Mouse (Mus musculus): ENCODE results near the gene Nupr1l. TPM values are rescaled to one million over a fixed set of nuclear protein-coding genes. Genes with fewer than 3 reads are reported as not detected.
"Not testable (repeated sequence)": the region's sequence is repeated elsewhere in the genome, so short reads cannot be mapped to it uniquely, and the experiment has no call there.

The Nupr1l gene
- total RNA-seq (2022), result 1 to 10 TPM; 1.8 to 8.3 (median 2.2) TPM

- peak; percentile 76 to 88 for DNase-seq (ENCODE audit: low spot score in 2 of 2)
Measured at GRCm38 (mm10) chr5:129908242-129908965, at the start of gene Nupr1l. Gene Nupr1l, plus strand, starts transcription at chr5:129908540.

DNA sequence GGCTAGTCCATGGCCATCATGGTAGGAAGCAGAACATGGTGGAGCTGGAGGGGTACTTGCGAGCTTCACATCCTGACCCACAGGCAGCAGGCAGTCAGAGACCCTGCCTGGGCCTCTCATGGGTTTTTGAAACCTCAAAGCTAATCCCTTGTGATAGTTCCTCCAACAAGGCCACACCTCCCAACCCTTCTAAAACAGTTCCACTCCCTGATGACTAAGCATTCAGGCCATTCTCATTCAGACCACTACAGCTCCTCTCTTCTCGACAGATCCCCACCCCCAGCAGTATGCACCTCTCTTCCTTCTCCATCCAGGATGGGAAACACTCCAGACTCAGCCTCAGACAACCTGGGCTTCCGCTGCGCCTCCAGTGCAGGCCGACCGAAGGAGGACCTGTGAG lies 46.0 kb upstream of the Nupr1l start:
- no peak for DNase-seq (ENCODE audit: low spot score in 2 of 2)

- peak; percentile 30 to 50 for DNase-seq (ENCODE audit: low spot score in 2 of 2)
Measured at GRCm38 (mm10) chr5:129864467-129864866, 43.9 kb upstream of the Nupr1l start.

DNA sequence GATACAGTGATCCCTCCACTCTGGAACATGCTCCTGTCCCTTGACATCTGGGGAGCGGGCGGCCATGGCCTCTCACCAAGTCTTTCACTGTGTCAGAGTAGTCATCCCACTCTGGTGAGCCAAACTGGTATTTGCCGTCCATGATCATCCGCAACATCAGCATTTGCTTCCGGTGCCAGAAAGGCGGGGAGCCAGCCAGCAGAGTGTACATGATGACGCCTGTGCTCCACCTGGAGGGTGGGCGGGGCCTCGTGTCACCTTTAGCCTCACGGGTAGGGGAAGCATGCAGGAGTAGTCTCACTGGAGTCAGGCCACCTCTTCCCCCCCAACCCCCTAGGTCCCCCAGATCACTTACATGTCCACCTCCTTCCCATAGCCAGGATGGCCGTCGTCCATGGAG lies 42.5 kb upstream of the Nupr1l start:
- no peak for DNase-seq (ENCODE audit: low spot score in 2 of 2)

- no peak for DNase-seq (ENCODE audit: low spot score in 2 of 2)
Measured at GRCm38 (mm10) chr5:129869238-129869995, 38.9 kb upstream of the Nupr1l start.

DNA sequence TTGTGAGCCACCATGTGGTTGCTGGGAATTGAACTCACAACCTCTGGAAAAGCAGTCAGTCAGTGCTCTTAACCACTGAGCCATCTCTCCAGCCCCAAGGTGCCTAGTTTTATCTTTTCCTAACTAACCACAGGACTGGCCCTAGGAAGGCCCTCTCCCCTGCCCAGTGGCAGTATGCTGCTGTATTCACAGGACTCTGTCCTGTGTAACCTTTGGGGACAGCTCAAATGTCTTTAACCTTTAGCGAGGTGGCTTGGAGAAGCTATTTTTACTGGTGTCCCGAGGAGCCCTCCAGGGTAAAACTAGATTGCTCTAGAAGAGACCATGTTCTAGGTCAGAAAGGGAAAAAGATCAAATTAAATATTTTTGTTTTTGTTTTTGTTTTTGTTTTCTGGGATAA lies 37.1 kb upstream of the Nupr1l start:
- no peak for DNase-seq (ENCODE audit: low spot score in 2 of 2)

DNA sequence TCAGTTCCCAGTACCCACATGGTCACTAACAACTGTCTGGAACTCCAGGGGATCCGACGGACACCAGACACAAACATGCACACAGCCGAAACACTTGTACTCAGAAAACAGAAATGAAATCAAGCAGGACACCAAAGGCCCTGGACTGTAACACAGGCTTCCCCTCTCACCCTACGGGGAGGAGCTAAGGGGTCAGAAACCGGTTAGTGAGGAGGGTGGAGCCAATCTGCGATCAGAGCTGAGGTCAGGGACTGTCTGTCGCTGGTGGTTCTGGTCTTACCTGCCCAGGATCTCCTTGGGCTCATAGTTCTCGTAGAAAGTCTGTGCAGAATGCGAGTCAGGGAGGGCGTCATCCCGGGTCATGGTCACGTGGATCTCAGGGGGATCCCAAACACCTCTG lies 34.4 kb upstream of the Nupr1l start:
- no peak for DNase-seq (ENCODE audit: low spot score in 2 of 2)

- no peak for DNase-seq (ENCODE audit: low spot score in 2 of 2)
Measured at GRCm38 (mm10) chr5:129875098-129875497, 33.2 kb upstream of the Nupr1l start.

DNA sequence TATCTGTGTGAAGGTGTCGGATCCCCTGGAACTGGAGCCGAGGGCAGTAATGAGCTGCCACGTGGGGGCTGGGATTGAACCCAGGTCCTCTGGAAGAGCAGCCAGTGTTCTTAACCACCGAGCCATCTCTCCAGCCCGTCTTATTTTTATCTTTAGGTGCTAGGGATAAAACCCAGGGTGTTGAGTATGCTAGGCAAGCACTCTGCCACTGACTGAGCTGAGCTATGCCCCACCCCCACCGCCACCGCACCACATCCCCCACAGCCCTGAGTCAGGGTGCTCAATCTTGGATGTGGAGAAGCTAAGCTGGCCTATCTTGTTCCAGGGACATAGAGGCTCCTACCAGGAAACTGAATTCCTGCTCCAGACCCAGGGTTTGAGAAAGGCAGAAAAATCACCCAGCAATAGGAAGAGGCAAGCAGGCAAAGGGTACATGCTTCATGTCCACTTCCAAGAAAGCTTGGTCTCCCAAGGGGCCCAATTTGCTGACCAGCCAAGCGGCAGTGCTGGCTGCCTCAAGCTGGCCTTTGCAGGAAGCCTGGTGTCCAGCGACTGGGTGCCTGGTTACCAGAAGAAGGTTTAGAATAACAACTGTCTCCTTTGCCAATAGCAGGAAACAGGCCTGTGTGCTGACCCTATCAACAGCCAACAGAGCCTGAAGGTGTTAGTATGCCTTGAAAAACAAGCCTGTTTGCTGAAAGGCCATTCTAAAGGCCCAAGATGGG lies 30.4 kb upstream of the Nupr1l start:
- DNase-seq (ENCODE audit: low spot score in 2 of 2), result peak; percentile 35 to 49

DNA sequence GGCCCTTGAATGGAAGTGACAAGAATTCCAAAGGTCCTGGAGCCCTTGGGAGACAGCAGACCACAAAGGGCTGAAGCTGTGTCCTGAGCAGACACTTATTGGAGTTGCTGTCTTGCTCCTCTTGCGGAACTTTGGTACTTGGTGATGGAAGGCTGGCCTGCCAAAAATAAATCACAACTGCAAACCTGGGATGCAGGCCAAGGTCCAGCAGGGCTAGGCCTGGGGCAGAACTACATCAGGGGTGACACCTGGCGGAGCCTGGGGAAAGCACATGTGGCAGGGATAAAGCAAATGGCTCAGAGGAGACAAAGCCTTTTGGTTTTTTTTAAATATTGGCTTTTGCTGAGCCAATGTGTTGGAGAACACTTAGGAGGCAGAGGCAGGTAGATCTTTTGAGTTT lies 29.4 kb upstream of the Nupr1l start:
- peak in 1 of 2 experiments; percentile 59 for DNase-seq (ENCODE audit: low spot score in 2 of 2)

GRCm38 (mm10) chr5:129879888-129880287 lies 28.5 kb upstream of the Nupr1l start:
- no peak for DNase-seq (ENCODE audit: low spot score in 2 of 2)

GRCm38 (mm10) chr5:129886271-129886670 lies 22.1 kb upstream of the Nupr1l start:
- no peak for DNase-seq (ENCODE audit: low spot score in 2 of 2)

- peak; percentile 96 to 97 for DNase-seq (ENCODE audit: low spot score in 2 of 2)
Measured at GRCm38 (mm10) chr5:129886911-129887636, 21.3 kb upstream of the Nupr1l start, which contains the start of gene Chchd2. Gene Chchd2, minus strand, starts transcription at chr5:129887470.

DNA sequence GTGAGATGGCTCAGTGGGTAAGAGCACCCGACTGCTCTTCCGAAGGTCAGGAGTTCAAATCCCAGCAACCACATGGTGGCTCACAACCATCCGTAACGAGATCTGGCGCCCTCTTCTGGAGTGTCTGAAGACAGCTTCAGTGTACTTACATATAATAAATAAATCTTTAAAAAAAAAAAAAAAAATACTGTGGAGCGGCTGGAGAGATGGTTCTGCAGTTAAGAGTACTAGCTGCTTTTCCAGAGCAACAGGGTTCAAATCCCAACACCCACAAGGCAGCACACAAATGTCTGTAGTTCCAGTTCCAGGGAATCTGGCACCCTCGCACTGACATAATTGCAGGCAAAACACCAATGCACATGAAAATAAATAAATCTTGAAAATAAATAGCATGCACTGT lies 17.9 kb upstream of the Nupr1l start:
- not testable (repeated sequence) for DNase-seq (ENCODE audit: low spot score in 2 of 2)

DNA sequence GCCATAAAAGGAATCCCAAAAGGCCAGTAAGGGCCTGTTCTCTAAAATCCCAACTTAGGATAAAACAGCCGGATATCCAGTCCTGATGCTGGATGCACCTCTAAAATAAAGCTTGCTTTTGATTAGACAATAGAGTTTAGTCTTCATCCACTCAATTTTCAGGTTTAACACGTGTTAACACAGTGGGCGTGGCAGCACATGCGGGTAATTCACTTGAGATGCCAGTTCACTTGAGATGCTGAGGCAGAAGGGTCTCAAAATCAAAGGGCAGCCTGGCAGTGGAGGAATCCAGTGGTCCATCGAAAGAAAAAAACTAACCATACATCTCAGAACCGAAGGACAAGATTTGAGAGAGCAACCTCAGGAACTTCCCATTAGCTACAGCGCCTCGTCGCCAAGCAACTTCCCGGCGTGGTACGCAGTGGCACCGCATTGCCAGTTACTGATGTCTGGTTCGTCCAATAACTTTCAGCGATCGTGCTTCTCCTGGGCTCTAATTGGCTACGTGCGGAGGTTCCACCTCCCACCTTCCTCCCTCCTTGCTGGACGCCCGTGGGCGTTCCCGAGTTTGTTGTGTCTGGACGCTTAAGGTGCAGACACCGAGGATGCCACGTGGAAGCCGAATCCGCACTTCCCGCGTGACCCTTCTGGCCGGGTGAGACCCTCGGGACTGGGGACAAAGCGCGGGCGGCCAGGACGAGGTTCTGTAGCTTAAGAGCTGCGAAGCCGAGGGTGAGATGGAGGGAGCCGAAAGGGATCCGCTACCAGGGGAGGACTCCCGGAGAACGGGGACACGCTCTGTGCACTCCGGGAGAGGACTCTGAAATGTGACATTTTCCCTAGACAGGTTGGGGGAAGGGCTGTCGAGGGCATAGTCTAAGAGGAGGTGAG lies 12.9 kb upstream of the Nupr1l start, which contains the start of gene Zbed5:
TSS of gene Zbed5 (plus strand) at position 526 of the 891 bp plus-strand sequence.
- DNase-seq (ENCODE audit: low spot score in 2 of 2), result peak; percentile 88 to 91

GRCm38 (mm10) chr5:129898449-129898848 lies 9.9 kb upstream of the Nupr1l start, which contains the start of gene Phkg1:
Gene Phkg1, minus strand, starts transcription at chr5:129898549.
- DNase-seq (ENCODE audit: low spot score in 2 of 2), result no peak

DNA sequence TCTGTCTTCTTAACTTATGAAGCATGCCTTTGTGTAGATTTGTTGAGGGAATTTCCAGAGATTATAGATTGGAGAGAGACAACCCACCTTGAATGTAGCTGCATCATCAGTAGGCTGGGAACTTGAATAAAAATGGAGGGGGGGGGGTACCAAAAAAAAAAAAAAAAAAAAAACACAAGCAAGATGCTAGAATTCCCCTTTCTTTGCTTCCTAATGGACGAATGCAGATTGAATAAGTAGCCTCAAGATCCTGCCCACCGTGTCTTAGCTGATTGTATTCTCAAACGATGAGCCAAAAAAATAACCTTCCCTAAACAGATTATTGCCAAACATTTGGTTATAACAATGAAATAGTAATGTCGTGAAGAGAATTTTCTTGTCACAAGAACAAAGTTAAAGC lies 565 bp upstream of the Nupr1l start:
- no peak for DNase-seq (ENCODE audit: low spot score in 2 of 2)

DNA sequence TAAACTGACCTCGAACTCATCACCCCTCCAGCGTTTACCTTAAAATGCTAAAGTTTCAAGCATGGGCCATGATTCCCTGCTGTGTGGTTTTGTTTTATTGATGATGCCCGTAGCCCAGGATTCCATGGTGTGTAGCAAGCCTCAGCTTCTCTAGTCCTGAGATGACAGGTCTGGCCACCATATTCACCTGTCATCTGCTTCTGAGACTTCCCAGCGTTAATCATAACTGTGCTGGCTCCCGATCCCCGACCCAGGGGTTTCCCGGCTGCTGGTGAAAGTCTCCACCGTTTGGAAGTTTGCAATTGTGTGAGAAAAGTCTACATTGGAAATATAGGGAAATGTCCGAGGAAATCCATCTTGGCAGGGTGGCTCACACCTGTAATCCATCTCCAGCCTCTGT lies 807 bp downstream of the Nupr1l start:
- no peak for DNase-seq (ENCODE audit: low spot score in 2 of 2)

GRCm38 (mm10) chr5:129909591-129909990 lies 1.3 kb downstream of the Nupr1l start:
- no peak for DNase-seq (ENCODE audit: low spot score in 2 of 2)

DNA sequence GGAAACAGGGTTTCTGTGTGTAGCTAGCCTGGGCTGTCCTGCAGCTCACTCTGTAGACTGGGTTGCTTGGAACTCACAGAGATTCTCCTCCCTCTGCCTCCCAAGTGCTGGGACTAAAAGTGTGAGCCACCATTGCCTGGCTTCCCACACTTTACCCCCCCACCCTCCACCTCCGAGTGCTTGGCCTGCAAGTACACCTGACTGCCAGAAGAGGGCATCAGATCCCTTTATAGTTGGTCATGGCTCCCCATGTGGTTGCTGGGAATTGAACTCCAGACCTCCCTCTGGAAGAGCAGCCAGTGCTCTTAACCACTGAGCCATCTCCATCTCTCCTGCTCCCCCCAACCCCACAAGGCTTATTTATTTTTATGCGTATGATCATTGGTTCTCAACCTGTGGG lies 5.7 kb downstream of the Nupr1l start:
- DNase-seq (ENCODE audit: low spot score in 2 of 2), result no peak

All from layer of hippocampus, adult 8-10 months (tissue).